Mouse (Mus musculus) CH12.LX (cell line): ENCODE data around the gene Gm45521.

Source experiments
- BHLHE40 ChIP-seq: IDR thresholded peaks from 2 replicates; pipeline ENCODE4 v1.6.1; 2011; ENCODE audit warnings: mild to moderate bottlenecking, low read depth, low read length, improper control_type of control experiment
- CHD2 ChIP-seq: IDR thresholded peaks from 2 replicates; pipeline ENCODE4 v1.6.1; 2011; ENCODE audit warnings: low read length, improper control_type of control experiment
- CTCF ChIP-seq, 2 experiments: IDR thresholded peaks in 1 of 2; conservative IDR thresholded peaks in 1 of 2; 2 replicates each; pipeline ENCODE4 v1.5.1; 2011 to 2012; ENCODE audit warnings: low read depth in 2 of 2, low read length in 2 of 2, improper control_type of control experiment in 1 of 2, inconsistent platforms in 1 of 2, mild to moderate bottlenecking in 1 of 2, moderate library complexity in 1 of 2
- EP300 ChIP-seq: IDR thresholded peaks from 2 replicates; pipeline ENCODE4 v1.6.1; 2011; ENCODE audit warnings: low read length, improper control_type of control experiment
- JUND ChIP-seq: conservative IDR thresholded peaks from 2 replicates; pipeline ENCODE4 v1.6.1; 2011; ENCODE audit warnings: low read depth, low read length, improper control_type of control experiment
- MAFK ChIP-seq: IDR thresholded peaks from 2 replicates; pipeline ENCODE4 v1.6.1; 2011; ENCODE audit warnings: low read length, improper control_type of control experiment; ENCODE audit not compliant: insufficient replicate concordance
- MAX ChIP-seq: IDR thresholded peaks from 2 replicates; pipeline ENCODE4 v1.6.1; 2011; ENCODE audit warnings: low read length, improper control_type of control experiment
- MXI1 ChIP-seq: IDR thresholded peaks from 2 replicates; pipeline ENCODE4 v1.6.1; 2011; ENCODE audit warnings: mild to moderate bottlenecking, low read depth, low read length, improper control_type of control experiment
- POLR2A ChIP-seq: IDR thresholded peaks from 2 replicates; pipeline ENCODE4 v1.6.1; 2011; ENCODE audit warnings: low read depth, mild to moderate bottlenecking, improper control_type of control experiment, low read length
- POLR2AphosphoS2 ChIP-seq: IDR thresholded peaks from 2 replicates; pipeline ENCODE4 v1.6.1; 2011; ENCODE audit warnings: low read depth, low read length, improper control_type of control experiment
- SIN3A ChIP-seq: IDR thresholded peaks from 2 replicates; pipeline ENCODE4 v1.6.1; 2012; ENCODE audit warnings: low read length, improper control_type of control experiment, inconsistent platforms
- USF2 ChIP-seq: conservative IDR thresholded peaks from 2 replicates; pipeline ENCODE4 v1.6.1; 2011; ENCODE audit warnings: low read depth, low read length, improper control_type of control experiment
- ZNF384 ChIP-seq: IDR thresholded peaks from 2 replicates; pipeline ENCODE4 v1.6.1; 2012; ENCODE audit warnings: low read depth, low read length, improper control_type of control experiment, inconsistent platforms

DNA sequence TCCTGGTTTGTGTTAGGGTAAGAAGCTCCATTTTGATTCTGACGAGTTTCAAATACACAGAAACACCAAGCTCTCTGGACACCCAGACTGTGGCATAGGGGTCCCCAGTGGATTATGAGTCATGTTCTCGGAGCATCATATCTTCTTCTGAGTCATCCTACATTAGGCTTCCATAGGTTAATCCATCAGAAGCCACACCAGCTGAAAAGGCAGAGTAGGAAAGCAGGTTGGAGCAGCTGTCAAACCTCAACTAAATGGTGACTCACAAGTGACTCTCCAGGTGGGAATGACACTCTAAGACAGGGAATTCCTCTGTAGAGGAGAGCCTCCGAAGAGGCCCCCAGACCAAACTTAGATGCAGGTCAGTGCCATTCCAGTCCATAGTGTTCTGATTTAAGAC is 41.9 kb downstream of the Gm45521 start:
- TF ChIP-seq MAX (no peak), CTCF (conservative IDR thresholded peaks at IDR 0.05 in 1 of 2, IDR thresholded peaks at IDR 0.05 in 1 of 2; ENCODE audit: low read depth in 2 of 2, low read length in 2 of 2) (no peak), POLR2AphosphoS2 (no peak), USF2 (no peak), CHD2 (no peak), JUND (no peak), ZNF384 (no peak), MAFK (no peak), EP300 (no peak), POLR2A (no peak), MXI1 (no peak), BHLHE40 (no peak), SIN3A (no peak)
